Mouse (Mus musculus): Measurements from ENCODE around the gene Shank1.

Gene Shank1

GRCm38 (mm10) chr7:44304775-44305641, 5.0 kb upstream of the Shank1 start:
- in situ Hi-C loops (cut with MboI, MseI) = no loop called here

- in situ Hi-C loops (cut with MboI, MseI) = no loop called here
Observed at GRCm38 (mm10) chr7:44305686-44306085, 4.4 kb upstream of the Shank1 start.

GRCm38 (mm10) chr7:44306516-44307240, 3.4 kb upstream of the Shank1 start, which contains the start of gene Clec11a:
Gene Clec11a, minus strand, starts transcription at chr7:44306902.
- in situ Hi-C loops (cut with MboI, MseI) = no loop called here

- in situ Hi-C loops (cut with MboI, MseI) = no loop called here
Observed at GRCm38 (mm10) chr7:44307261-44308020, 2.6 kb upstream of the Shank1 start.

GRCm38 (mm10) chr7:44310285-44310877, 328 bp downstream of the Shank1 start:
- in situ Hi-C loops (cut with MboI, MseI) = loop anchor here (5.0 kb wide), 2 partner anchors 42 to 43 kb away; no protein-coding TSS in a partner anchor

- in situ Hi-C loops (cut with MboI, MseI) = loop anchor here (5.0 kb wide), 2 partner anchors 41 to 44 kb away; no protein-coding TSS in a partner anchor
Observed at GRCm38 (mm10) chr7:44310878-44311712, 1.0 kb downstream of the Shank1 start.

GRCm38 (mm10) chr7:44311713-44312304, 1.8 kb downstream of the Shank1 start:
- in situ Hi-C loops (cut with MboI, MseI) = loop anchor here (5.0 kb wide), 2 partner anchors 40 to 45 kb away; no protein-coding TSS in a partner anchor

- in situ Hi-C loops (cut with MboI, MseI) = loop anchor here (5.0 kb wide), 2 partner anchors 40 to 45 kb away; no protein-coding TSS in a partner anchor
Observed at GRCm38 (mm10) chr7:44312484-44312883, 2.4 kb downstream of the Shank1 start.

GRCm38 (mm10) chr7:44317913-44318312, 7.9 kb downstream of the Shank1 start:
- in situ Hi-C loops (cut with MboI, MseI) = no loop called here

- in situ Hi-C loops (cut with MboI, MseI) = no loop called here
Observed at GRCm38 (mm10) chr7:44320886-44321285, 10.8 kb downstream of the Shank1 start.

GRCm38 (mm10) chr7:44322290-44322689, 12.2 kb downstream of the Shank1 start:
- in situ Hi-C loops (cut with MboI, MseI) = no loop called here

GRCm38 (mm10) chr7:44326614-44327013, 16.6 kb downstream of the Shank1 start:
- in situ Hi-C loops (cut with MboI, MseI) = no loop called here

- in situ Hi-C loops (cut with MboI, MseI) = no loop called here
Observed at GRCm38 (mm10) chr7:44332336-44332735, 22.3 kb downstream of the Shank1 start.

- in situ Hi-C loops (cut with MboI, MseI) = no loop called here
Observed at GRCm38 (mm10) chr7:44334139-44334538, 24.1 kb downstream of the Shank1 start.

GRCm38 (mm10) chr7:44335031-44335878, 25.2 kb downstream of the Shank1 start:
- in situ Hi-C loops (cut with MboI, MseI) = no loop called here

GRCm38 (mm10) chr7:44336046-44337021, 26.3 kb downstream of the Shank1 start:
- in situ Hi-C loops (cut with MboI, MseI) = no loop called here

- in situ Hi-C loops (cut with MboI, MseI) = no loop called here
Observed at GRCm38 (mm10) chr7:44337121-44337849, 27.2 kb downstream of the Shank1 start.
